In genomic region chr12:25544253-25544652, GRCm38 (mm10) we compare ENCODE assay signal across 22 mouse cellular contexts.
DNase-seq lines count a peak whose midpoint lies in the region; ATAC-seq and TF ChIP-seq lines count a peak whose summit lies in the region.
"Had no signal": no experiment of that assay in that cellular context is flagged by ENCODE, and none has a peak within 500 bp of the region (broad histone marks: within the 10 kb centered on the region; RNA-seq: fewer than 3 reads in every experiment).

No protein-coding gene starts in this region.

- 54% methylated on average over 6 of the region's 6 CpGs for WGBS in forebrain, embryonic 10.5 days
- 30% methylated on average over 6 of the region's 6 CpGs for WGBS in forebrain, embryonic 11.5 days
- 33% methylated on average over 6 of the region's 6 CpGs for WGBS in hindbrain, embryonic 14.5 days
- WGBS in hindbrain, embryonic 16.5 days, result 34% methylated on average over 6 of the region's 6 CpGs
- 18% methylated on average over 6 of the region's 6 CpGs for WGBS in forebrain, postnatal 0 days
- whole genome bisulfite sequencing in kidney, adult 2 months, result 73% methylated on average over 6 of the region's 6 CpGs

- DNase-seq in forebrain, embryonic 10.5 days (ENCODE audit: extremely low spot score, low spot score), result no peak
- DNase-seq in forebrain, embryonic 11.5 days (ENCODE audit: low spot score), result no peak
- peak; percentile 28 for DNase-seq in hindbrain, embryonic 14.5 days (ENCODE audit: low spot score)
- peak; percentile 25 for DNase-seq in forebrain, postnatal 0 days
- peak; percentile 58 for DNase-seq in retina, postnatal 1 day
- no peak for DNase-seq in kidney, adult 2 months
- DNase-seq: cerebellum, adult 11-12 months; gastrocnemius, postnatal 14 days; kidney, adult 9 months; kidney, postnatal 10 days; layer of hippocampus, adult 9-11 months; liver; lung, adult 2 months; lung, postnatal 10 days; right cerebral cortex, postnatal 14 days had no signal

- H3K4me1 ChIP-seq in forebrain, embryonic 10.5 days, result peaks cover 11% of the 10 kb centered on the region
- H3K4me1 ChIP-seq in forebrain, embryonic 11.5 days (replicated peaks; ENCODE audit: control insufficient read depth, insufficient read depth, low read length), result no peaks in the 10 kb centered on the region
- H3K4me1 ChIP-seq in hindbrain, embryonic 14.5 days (replicated peaks; ENCODE audit: control insufficient read depth, insufficient read depth, low read length), result 0 out of 2 replicates have a peak, but pooled peaks cover 5% of the 10 kb centered on the region
- H3K4me1 ChIP-seq in hindbrain, embryonic 16.5 days (ENCODE audit: control insufficient read depth, insufficient read depth, low read depth, low read length), result no peaks in the 10 kb centered on the region
- no peaks in the 10 kb centered on the region for H3K4me1 ChIP-seq in forebrain, postnatal 0 days (ENCODE audit: insufficient read depth)
- no peaks in the 10 kb centered on the region for H3K4me1 ChIP-seq in kidney, adult 2 months (ENCODE audit: control insufficient read depth, insufficient read depth, low read length)
- H3K4me1 ChIP-seq: embryonic facial prominence, embryonic 12.5 days; neural tube, embryonic 13.5 days had no signal

- no peak; the same call in 1 of the 2 replicates for ATAC-seq in forebrain, embryonic 11.5 days (replicated peaks; ENCODE audit: low FRiP score)
- no peak for ATAC-seq in hindbrain, embryonic 14.5 days (ENCODE audit: low FRiP score)
- no peak for ATAC-seq in hindbrain, embryonic 16.5 days
- no peak for ATAC-seq in forebrain, postnatal 0 days
- ATAC-seq: intestine, embryonic 16.5 days had no signal

- no peak for TF ChIP-seq POLR2A in kidney, adult 2 months (IDR thresholded peaks at IDR 0.05; ENCODE audit: low read depth, low read length)

- H3K9me3 ChIP-seq in forebrain, embryonic 10.5 days, result no peaks in the 10 kb centered on the region
- H3K9me3 ChIP-seq in forebrain, embryonic 11.5 days (ENCODE audit: control insufficient read depth, low read length), result no peaks in the 10 kb centered on the region
- H3K9me3 ChIP-seq in hindbrain, embryonic 14.5 days (ENCODE audit: control insufficient read depth, low read length), result no peaks in the 10 kb centered on the region
- H3K9me3 ChIP-seq in hindbrain, embryonic 16.5 days (ENCODE audit: control insufficient read depth, low read length), result no peaks in the 10 kb centered on the region
- H3K9me3 ChIP-seq in forebrain, postnatal 0 days (ENCODE audit: low read length), result no peaks in the 10 kb centered on the region
- H3K9me3 ChIP-seq: embryonic facial prominence, embryonic 12.5 days; heart, embryonic 15.5 days; neural tube, embryonic 13.5 days had no signal

- H3K36me3 ChIP-seq in forebrain, embryonic 10.5 days (replicated peaks), result no peaks in the 10 kb centered on the region
- H3K36me3 ChIP-seq in forebrain, embryonic 11.5 days (ENCODE audit: control insufficient read depth, insufficient read depth, low read length), result no peaks in the 10 kb centered on the region
- no peaks in the 10 kb centered on the region for H3K36me3 ChIP-seq in hindbrain, embryonic 14.5 days (replicated peaks; ENCODE audit: control insufficient read depth, insufficient read depth)
- H3K36me3 ChIP-seq in hindbrain, embryonic 16.5 days (ENCODE audit: control insufficient read depth, insufficient read depth, low read length), result no peaks in the 10 kb centered on the region
- no peaks in the 10 kb centered on the region for H3K36me3 ChIP-seq in forebrain, postnatal 0 days (ENCODE audit: insufficient read depth)
- no peaks in the 10 kb centered on the region for H3K36me3 ChIP-seq in kidney, adult 2 months (ENCODE audit: control insufficient read depth, insufficient read depth, low read length)
- H3K36me3 ChIP-seq: embryonic facial prominence, embryonic 12.5 days; heart, embryonic 15.5 days; neural tube, embryonic 13.5 days had no signal

- no peak overlapping the region for H3K4me2 ChIP-seq in forebrain, embryonic 11.5 days (ENCODE audit: low read depth, low read length, severe bottlenecking)
- no peak overlapping the region for H3K4me2 ChIP-seq in hindbrain, embryonic 14.5 days (replicated peaks)
- no peak overlapping the region for H3K4me2 ChIP-seq in hindbrain, embryonic 16.5 days (ENCODE audit: low read length)
- no peak overlapping the region for H3K4me2 ChIP-seq in forebrain, postnatal 0 days (ENCODE audit: low read depth)
- H3K4me2 ChIP-seq: embryonic facial prominence, embryonic 12.5 days; heart, embryonic 15.5 days; neural tube, embryonic 13.5 days had no signal

- peak overlapping the region; percentile 44 for H3K27ac ChIP-seq in forebrain, embryonic 10.5 days
- no peak overlapping the region for H3K27ac ChIP-seq in forebrain, embryonic 11.5 days (ENCODE audit: low read depth, low read length)
- H3K27ac ChIP-seq in hindbrain, embryonic 14.5 days, result peak overlapping the region; percentile 34; the same call in 1 of the 2 replicates
- H3K27ac ChIP-seq in hindbrain, embryonic 16.5 days (ENCODE audit: low read depth, low read length), result no peak overlapping the region
- no peak overlapping the region for H3K27ac ChIP-seq in forebrain, postnatal 0 days (ENCODE audit: low read depth, low read length)
- no peak overlapping the region for H3K27ac ChIP-seq in kidney, adult 2 months (ENCODE audit: insufficient read depth, low read depth, low read length)
- H3K27ac ChIP-seq: embryonic facial prominence, embryonic 12.5 days; heart, embryonic 15.5 days; liver, embryonic 14.5 days; macrophage; neural tube, embryonic 13.5 days had no signal

- no peak for TF ChIP-seq CTCF in forebrain, postnatal 0 days (IDR thresholded peaks at IDR 0.05; ENCODE audit: low read depth)
- no peak for TF ChIP-seq CTCF in kidney, adult 2 months (conservative IDR thresholded peaks at IDR 0.05; ENCODE audit: insufficient read depth, insufficient read length, low read depth, low read length)

- H3K9ac ChIP-seq in forebrain, embryonic 11.5 days (ENCODE audit: low read length), result no peak overlapping the region
- no peak overlapping the region for H3K9ac ChIP-seq in hindbrain, embryonic 14.5 days
- no peak overlapping the region for H3K9ac ChIP-seq in hindbrain, embryonic 16.5 days (ENCODE audit: low read depth, low read length)
- H3K9ac ChIP-seq in forebrain, postnatal 0 days, result no peak overlapping the region
- H3K9ac ChIP-seq: embryonic facial prominence, embryonic 12.5 days; heart, embryonic 15.5 days; liver, embryonic 14.5 days; neural tube, embryonic 13.5 days had no signal

- H3K27me3 ChIP-seq in forebrain, embryonic 10.5 days (ENCODE audit: poor library complexity, severe bottlenecking), result no peaks in the 10 kb centered on the region
- no peaks in the 10 kb centered on the region for H3K27me3 ChIP-seq in forebrain, embryonic 11.5 days (ENCODE audit: control insufficient read depth, insufficient read depth, low read length)
- no peaks in the 10 kb centered on the region for H3K27me3 ChIP-seq in hindbrain, embryonic 14.5 days (ENCODE audit: control insufficient read depth, insufficient read depth, low read length)
- no peaks in the 10 kb centered on the region for H3K27me3 ChIP-seq in hindbrain, embryonic 16.5 days (replicated peaks; ENCODE audit: control insufficient read depth, insufficient read depth, low read length)
- H3K27me3 ChIP-seq in forebrain, postnatal 0 days (ENCODE audit: insufficient read depth, low read length), result no peaks in the 10 kb centered on the region
- no peaks in the 10 kb centered on the region for H3K27me3 ChIP-seq in kidney, adult 2 months (replicated peaks; ENCODE audit: control insufficient read depth, insufficient read depth, low read length)
- H3K27me3 ChIP-seq: embryonic facial prominence, embryonic 12.5 days; heart, embryonic 15.5 days; neural tube, embryonic 13.5 days had no signal

- no peak overlapping the region for H3K4me3 ChIP-seq in forebrain, embryonic 10.5 days
- H3K4me3 ChIP-seq in forebrain, embryonic 11.5 days (ENCODE audit: low read depth, low read length), result no peak overlapping the region
- no peak overlapping the region for H3K4me3 ChIP-seq in hindbrain, embryonic 14.5 days (replicated peaks; ENCODE audit: low read length)
- no peak overlapping the region for H3K4me3 ChIP-seq in hindbrain, embryonic 16.5 days (ENCODE audit: low read length)
- no peak overlapping the region for H3K4me3 ChIP-seq in forebrain, postnatal 0 days (ENCODE audit: low read depth, low read length)
- no peak overlapping the region for H3K4me3 ChIP-seq in kidney, adult 2 months (ENCODE audit: insufficient read depth, low read depth, low read length)
- H3K4me3 ChIP-seq: embryonic facial prominence, embryonic 12.5 days; heart, embryonic 15.5 days; neural tube, embryonic 13.5 days had no signal

Comparison
In these comparisons a context has a peak if more than half of its experiments do, and no peak if none do; other contexts are left out.
1. DNase-seq: peak in hindbrain, embryonic 14.5 days (single experiment), forebrain, postnatal 0 days (single experiment) and retina, postnatal 1 day (single experiment); none in forebrain, embryonic 10.5 days (single experiment), forebrain, embryonic 11.5 days (single experiment) and kidney, adult 2 months (single experiment).
2. H3K27ac ChIP-seq: peak in forebrain, embryonic 10.5 days (single experiment) and hindbrain, embryonic 14.5 days (single experiment); none in forebrain, embryonic 11.5 days (single experiment), hindbrain, embryonic 16.5 days (single experiment), forebrain, postnatal 0 days (single experiment) and kidney, adult 2 months (single experiment).